Mouse (Mus musculus) c-Kit-positive CD71-positive TER-119-negative erythroid progenitor cells, embryonic 14.5 days (primary cell): ENCODE measurements around the gene Mboat2.

Source experiments
- DNase-seq: peaks from one replicate; pipeline ENCODE4 v3.0.0-alpha.2; 2013; ENCODE audit warnings: low read depth

The Mboat2 gene

DNA sequence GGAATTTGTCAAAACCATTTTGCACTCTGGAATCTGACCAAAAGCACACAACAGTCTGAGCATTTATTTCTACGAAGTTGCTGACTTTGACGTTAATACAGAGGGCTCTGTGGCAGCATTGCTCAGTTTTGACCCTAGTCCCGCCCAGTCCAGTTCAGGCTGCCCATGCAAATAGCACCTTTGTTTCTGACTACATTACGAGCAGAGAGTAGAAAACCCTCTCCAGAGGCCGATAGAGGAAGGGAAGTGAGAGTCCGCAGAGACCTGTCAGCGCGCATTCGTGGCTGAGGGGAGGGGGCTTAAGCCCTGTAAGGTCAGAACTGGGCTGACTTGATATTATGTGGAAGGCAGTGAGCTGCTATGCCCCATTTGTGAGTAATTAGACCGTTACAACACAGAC, 69.0 kb downstream of the Mboat2 start:
- DNase-seq: no peak

GRCm38 (mm10) chr12:24902736-24903135, 72.1 kb downstream of the Mboat2 start:
- no peak for DNase-seq

- DNase-seq: no peak
These were observed 77.2 kb downstream of the Mboat2 start for GRCm38 (mm10) chr12:24907894-24908293.

DNA sequence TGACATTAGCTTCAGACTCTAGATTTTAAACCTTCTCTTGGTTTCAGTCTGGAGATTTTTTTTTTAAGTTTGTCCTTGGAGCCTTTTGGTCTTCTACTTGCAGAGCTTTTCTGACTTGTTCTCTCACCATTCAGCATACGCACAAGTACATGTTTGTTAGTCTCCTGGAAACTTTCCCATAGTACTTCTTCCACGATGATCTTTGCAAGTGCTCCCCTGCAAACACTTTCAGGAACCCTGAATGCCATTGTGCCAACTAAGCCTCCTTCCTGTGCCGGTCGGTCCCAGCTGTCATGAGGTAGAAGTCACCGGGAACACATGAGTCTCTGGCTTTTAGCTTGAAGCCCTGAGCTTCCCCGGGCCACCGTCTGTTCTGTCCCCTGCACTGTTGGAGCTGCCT, 79.0 kb downstream of the Mboat2 start:
- no peak for DNase-seq

GRCm38 (mm10) chr12:24912174-24912573, 81.5 kb downstream of the Mboat2 start:
- DNase-seq: no peak

DNA sequence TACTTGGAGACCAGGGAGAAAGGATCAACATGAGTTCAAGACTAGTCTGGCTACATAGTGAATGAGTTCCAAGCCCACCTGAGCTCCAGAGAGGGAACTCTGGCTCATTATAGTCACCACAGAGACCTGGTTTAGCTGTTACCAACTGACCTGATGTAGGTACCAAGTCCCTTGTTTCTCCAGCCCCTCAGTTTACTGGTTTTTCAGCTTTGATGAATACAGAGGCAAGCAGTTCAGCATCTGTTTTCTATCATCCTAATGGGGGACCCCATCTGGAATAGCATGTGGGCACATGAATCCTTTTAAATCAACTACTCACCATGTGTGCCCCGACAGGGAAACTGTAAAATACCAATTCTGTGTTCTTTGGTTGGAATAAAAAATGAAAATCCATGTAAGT, 82.2 kb downstream of the Mboat2 start:
- no peak for DNase-seq

DNA sequence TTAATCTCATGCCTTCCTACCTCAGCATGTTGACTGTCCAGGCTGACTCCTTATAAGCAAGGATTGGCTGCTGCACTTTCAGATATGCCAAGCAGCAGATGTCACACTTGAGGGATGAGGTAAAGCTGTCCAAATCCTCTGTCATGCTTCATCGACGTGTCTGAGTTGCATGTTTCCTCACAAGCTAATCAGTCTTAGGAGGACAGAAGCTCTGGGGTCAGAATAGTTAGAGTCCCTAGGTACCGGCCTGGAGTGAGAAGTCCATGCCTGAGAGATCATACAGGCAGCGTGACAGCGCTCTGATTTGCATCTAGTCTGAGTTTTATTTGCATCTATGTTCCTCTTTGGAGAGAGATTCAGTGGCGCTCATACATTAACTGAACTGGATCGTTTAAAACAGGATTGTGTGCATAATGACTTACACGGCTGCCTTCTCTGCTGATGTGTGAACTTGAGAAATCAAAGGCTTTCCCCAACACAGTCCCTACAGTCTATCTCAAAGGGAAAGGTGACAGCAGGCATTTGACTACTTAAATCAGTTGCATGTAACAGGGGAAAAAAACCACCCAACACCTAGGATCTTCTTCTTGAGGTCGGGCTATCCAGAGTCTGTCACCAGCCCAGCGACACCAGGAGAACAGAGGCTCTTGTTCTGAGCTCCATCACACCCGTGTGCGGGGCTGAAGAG, 88.0 kb downstream of the Mboat2 start:
- DNase-seq: no peak

DNA sequence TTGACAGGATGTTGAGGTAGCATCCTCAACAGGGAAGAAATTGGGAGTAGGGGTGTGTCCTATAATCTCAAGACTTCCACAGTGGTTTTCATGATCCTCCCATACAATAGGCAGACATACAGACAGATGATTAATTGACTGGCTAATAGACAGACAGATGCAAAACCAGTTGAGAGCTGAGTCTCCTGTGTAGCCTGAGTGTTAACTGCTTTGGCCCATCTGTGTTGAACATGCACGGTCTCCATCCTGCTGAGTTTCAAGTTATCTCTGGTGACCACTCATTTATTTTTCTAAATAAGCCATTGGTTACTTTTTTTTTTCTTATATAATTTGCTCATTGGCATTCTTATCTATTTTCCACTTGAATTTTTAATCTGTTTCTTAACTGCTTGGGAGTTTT, 90.2 kb downstream of the Mboat2 start:
- no peak for DNase-seq

GRCm38 (mm10) chr12:24924003-24924402, 93.3 kb downstream of the Mboat2 start:
- DNase-seq: no peak

DNA sequence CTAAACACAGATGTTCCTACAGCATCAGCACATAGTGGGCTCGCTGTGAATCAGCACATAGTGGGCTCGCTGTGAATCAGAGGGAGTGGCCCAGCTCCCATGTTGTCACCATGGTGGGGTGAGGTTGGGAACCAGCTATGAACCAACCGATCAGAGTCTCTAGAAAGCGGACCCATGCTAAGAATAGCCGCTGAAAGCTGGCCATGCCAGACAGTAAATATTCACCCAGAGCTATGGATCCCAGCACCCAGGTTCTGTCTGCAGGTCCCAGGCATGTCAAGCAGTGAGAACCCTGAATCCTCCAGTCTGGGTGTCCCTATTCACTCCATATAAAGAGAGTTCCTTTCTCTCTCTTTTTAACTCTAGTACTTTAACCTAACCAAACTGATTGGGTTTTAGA, 94.6 kb downstream of the Mboat2 start:
- DNase-seq: no peak

DNA sequence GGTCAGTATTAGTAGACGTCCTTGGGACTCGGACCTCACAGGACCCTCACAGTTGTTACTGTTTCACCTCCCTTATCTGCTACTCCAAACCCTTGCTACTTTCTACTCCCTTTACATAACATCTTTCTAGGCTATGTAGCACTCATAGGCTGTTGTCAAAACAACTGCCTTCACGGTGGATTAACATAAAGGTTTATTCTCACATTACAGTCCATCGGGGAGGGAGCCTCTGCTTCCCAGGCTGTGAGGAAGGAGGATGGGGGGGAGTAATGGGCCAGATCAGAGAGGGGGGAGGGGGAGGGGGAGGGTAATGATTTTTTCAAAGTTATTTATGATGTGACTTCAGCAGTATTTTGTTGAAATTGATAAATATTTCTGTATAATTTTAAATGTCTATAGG, 95.0 kb downstream of the Mboat2 start:
- DNase-seq: no peak

DNA sequence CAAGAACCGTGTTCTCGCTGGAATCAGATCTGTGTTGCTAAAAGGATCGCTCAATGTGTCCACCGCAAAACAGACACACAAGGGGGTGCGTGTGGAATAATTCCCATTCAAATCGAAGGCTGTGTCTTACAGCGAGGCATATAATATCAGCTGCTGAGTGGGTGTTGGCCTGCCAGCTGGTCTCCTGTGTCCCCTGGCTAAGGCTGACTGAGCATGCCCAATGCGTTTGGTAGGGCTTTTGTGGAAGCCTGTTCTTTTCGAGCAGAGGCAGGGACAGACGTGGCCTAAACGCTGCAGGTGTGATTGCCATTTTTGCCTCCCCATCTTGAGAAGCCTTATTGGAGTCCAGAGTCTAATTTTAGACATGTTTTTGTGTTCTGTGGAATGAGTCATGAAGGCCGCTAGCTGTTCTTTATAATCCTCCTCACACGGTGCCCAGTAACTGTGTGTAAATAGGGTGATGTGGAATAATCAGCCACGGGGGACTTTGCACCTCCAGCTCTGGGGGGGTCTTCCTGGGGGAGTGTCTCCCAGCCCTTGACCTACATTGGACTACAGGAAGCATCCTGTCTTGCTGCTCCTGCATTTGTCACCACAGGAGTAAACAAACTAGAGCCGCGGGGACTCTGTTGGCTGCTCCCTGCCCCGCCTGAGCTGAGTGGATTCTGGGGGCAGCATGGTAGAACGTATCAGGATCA, 97.5 kb downstream of the Mboat2 start:
- DNase-seq: no peak

DNA sequence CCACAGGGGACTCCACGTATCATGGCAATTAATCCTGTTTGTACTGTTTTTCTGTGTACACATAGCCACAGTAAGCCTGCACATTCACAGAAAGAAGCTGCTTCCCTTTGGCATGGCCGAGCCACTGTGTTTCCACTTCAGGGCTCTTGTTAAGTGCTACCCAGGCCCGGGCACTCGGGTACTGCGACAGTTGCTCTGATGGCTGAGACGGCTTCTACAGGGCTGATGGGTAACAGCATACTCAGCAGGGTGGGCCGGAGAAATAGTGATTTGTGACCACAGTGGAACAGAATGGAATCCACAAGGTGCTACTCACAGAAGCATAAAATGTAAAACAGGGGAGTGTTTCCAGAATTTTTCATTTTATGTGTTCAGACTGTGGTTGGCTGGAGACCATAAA, 98.4 kb downstream of the Mboat2 start:
- DNase-seq: no peak

- no peak for DNase-seq
These were observed 100.1 kb downstream of the Mboat2 start for GRCm38 (mm10) chr12:24930760-24931159.

DNA sequence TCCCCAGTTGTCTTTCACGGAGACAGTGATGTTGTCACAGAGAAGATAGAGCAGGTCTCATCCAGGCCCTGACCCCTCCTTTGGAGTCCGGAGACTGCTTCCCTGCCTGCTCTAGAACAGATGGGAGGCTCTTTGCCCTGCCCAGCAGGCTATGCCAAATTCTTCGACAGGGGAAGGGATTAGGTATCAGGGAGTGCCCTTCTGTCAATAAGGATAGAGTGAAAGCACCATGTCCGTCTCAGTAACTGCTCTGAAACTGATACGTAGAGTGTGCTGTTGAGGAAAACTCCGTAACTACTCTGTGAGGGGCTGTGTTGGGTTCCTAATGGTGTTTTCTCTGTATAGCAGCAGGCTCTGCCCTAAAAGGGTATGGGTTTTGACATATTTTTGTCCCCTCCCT, 101.4 kb downstream of the Mboat2 start:
- DNase-seq: no peak

- no peak for DNase-seq
These were observed 102.6 kb downstream of the Mboat2 start for GRCm38 (mm10) chr12:24933206-24933775.

DNA sequence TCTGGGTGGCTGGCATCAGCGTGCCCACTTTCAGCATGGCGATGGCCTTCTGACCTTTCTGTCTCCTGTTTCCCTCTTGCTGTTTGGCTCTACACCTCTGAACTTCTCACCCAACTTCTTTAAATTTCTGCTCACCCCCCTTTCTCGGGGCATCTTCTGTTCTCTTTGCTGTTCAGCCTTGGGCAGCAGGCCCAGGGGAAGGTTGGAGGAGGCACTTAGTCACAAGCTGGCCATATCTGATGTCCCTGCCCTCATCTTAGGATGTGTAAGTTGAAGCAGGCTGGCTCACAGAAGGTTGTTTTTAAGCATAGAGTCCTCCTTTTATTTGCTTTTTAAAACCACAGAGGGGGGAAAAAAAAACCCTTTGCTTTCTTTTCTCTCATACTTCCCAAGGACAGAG, 103.3 kb downstream of the Mboat2 start:
- no peak for DNase-seq

- DNase-seq: no peak
These were observed 105.6 kb downstream of the Mboat2 start for GRCm38 (mm10) chr12:24936281-24936680.

- peak; percentile 51 for DNase-seq
These were observed 108.7 kb downstream of the Mboat2 start for GRCm38 (mm10) chr12:24939372-24939771.

DNA sequence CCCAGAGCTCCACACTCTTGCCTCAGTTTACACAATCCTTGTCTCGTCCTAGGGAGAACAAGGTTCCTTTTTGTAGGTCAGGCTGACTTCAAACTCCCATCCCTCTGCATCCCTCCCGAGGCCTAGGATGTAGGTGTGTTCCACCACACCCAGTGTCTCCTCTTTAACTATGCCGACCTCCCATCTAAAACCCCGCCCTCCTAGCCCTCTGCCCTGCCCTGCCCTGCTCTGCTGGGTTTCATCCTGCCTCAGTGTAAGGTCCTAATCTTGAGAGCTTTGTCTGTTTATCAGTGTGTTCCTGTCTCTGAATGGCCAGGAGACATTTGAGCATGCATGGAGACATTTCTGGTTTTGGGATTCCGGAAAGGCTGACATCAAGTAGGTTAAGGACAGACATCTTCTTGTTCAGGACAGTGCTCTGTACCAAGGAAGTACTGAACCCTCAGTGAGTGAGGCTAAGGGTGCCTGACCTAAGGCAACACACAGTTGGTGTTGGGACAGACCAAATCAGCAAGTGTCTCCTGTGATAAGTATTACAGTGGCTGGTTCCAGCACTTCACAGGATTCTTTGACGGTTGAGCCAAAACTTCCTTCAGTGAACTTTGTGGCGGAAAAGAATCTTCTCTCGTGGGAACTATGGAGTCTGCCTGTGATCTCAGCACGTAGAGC, 112.1 kb downstream of the Mboat2 start:
- no peak for DNase-seq

DNA sequence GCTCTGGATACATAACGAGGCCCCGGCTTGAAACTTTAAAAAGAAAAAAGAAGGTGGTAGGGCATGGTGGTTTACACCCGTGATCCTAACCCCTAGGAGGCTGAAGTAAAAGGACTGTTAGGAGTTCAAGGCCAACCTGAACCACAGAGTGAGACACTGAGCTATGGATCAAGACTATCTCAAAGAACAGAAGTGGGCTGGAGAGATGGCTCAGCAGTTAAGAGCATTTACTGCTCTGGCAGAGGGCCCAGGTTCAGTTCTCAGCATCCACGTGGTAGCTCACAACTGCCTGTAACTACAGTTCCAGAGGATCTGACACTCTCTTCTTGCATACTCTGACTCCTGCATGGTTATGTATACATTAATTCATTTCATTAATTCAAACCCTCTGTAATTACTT, 112.7 kb downstream of the Mboat2 start:
- no peak for DNase-seq

- DNase-seq: no peak
These were observed 113.9 kb downstream of the Mboat2 start for GRCm38 (mm10) chr12:24944597-24944996.

GRCm38 (mm10) chr12:24947065-24947464, 116.4 kb downstream of the Mboat2 start:
- no peak for DNase-seq
